Mouse (Mus musculus) MEL (cell line): ENCODE results near the gene Slc3a1. TPM values are rescaled to one million over a fixed set of nuclear protein-coding genes. Genes with fewer than 3 reads are reported as not detected.

Experiments
- DNase-seq: peaks from one replicate; pipeline ENCODE4 v3.0.0; 2011; ENCODE audit warnings: low read depth, low spot score
- H3K27ac ChIP-seq: 2 replicates; pipeline ENCODE4 v1.5.1; 2012; ENCODE audit warnings: low read depth, mild to moderate bottlenecking, control low read depth, low read length, moderate library complexity; ENCODE audit not compliant: control insufficient read depth
- H3K27me3 ChIP-seq, 2 experiments: fragments of 150-350 bp in 1 of 2; sonication (generic) in 1 of 2; 2 replicates each; pipeline ENCODE4 v1.6.1; 2012; ENCODE audit warnings: low read length in 2 of 2, mild to moderate bottlenecking in 2 of 2, improper control_type of control experiment in 1 of 2, moderate library complexity in 1 of 2; ENCODE audit not compliant: insufficient read depth in 2 of 2, control insufficient read depth in 1 of 2
- H3K36me3 ChIP-seq, 2 experiments: 2 replicates each; pipeline ENCODE4 v1.6.1; 2012 to 2014; ENCODE audit warnings: low read length in 2 of 2, improper control_type of control experiment in 1 of 2, inconsistent platforms in 1 of 2, mild to moderate bottlenecking in 1 of 2; ENCODE audit not compliant: insufficient read depth in 2 of 2, control insufficient read depth in 1 of 2
- H3K4me1 ChIP-seq, 2 experiments: fragments of 150-350 bp in 1 of 2; sonication (generic) in 1 of 2; 2 replicates each; pipeline ENCODE4 v1.6.1; 2012; ENCODE audit warnings: low read length in 2 of 2, improper control_type of control experiment in 1 of 2, mild to moderate bottlenecking in 1 of 2; ENCODE audit not compliant: insufficient read depth in 2 of 2, control insufficient read depth in 1 of 2
- H3K4me3 ChIP-seq, 2 experiments: fragments of 150-350 bp in 1 of 2; sonication (generic) in 1 of 2; 2 replicates each; pipeline ENCODE4 v1.5.1; 2012; ENCODE audit warnings: low read depth in 2 of 2, low read length in 2 of 2, mild to moderate bottlenecking in 2 of 2, moderate library complexity in 2 of 2, control low read depth in 1 of 2, improper control_type of control experiment in 1 of 2; ENCODE audit not compliant: control insufficient read depth in 1 of 2, insufficient read depth in 1 of 2
- H3K79me2 ChIP-seq: 2 replicates; pipeline ENCODE4 v1.6.1; 2012; ENCODE audit warnings: mild to moderate bottlenecking, low read length, moderate library complexity; ENCODE audit not compliant: control insufficient read depth, poor library complexity, insufficient read depth
- H3K9ac ChIP-seq: 2 replicates; pipeline ENCODE4 v1.6.1; 2012; ENCODE audit warnings: low read depth, mild to moderate bottlenecking, control low read depth, low read length, moderate library complexity; ENCODE audit not compliant: control insufficient read depth, poor library complexity, severe bottlenecking
- H3K9me3 ChIP-seq: fragments of 150-350 bp; sonication (generic); replicated peaks from 2 replicates; pipeline ENCODE4 v1.6.1; 2012; ENCODE audit warnings: mild to moderate bottlenecking, low read length, improper control_type of control experiment, moderate library complexity; ENCODE audit not compliant: insufficient read depth
- BHLHE40 ChIP-seq: IDR thresholded peaks from 2 replicates; pipeline ENCODE4 v1.6.1; 2012; ENCODE audit warnings: low read depth, mild to moderate bottlenecking, inconsistent platforms, low read length, improper control_type of control experiment, borderline replicate concordance
- CTCF ChIP-seq, 3 experiments: IDR thresholded peaks in 2 of 3; conservative IDR thresholded peaks in 1 of 3; 2 replicates each; pipeline ENCODE4 v1.5.1; 2011 to 2012; ENCODE audit warnings: low read length in 3 of 3, low read depth in 2 of 3, mild to moderate bottlenecking in 2 of 3, improper control_type of control experiment in 1 of 3, inconsistent platforms in 1 of 3, mixed read lengths in 1 of 3, moderate library complexity in 1 of 3; ENCODE audit not compliant: control insufficient read depth in 1 of 3, insufficient read depth in 1 of 3, poor library complexity in 1 of 3, severe bottlenecking in 1 of 3
- E2F4 ChIP-seq: IDR thresholded peaks from 2 replicates; pipeline ENCODE4 v1.6.1; 2011; ENCODE audit warnings: low read depth, low read length, improper control_type of control experiment, borderline replicate concordance
- ELF1 ChIP-seq: IDR thresholded peaks from 2 replicates; pipeline ENCODE4 v1.6.1; 2014; ENCODE audit warnings: low read depth, mild to moderate bottlenecking, inconsistent platforms, low read length, improper control_type of control experiment, moderate library complexity
- GATA1 ChIP-seq: IDR thresholded peaks from 2 replicates; pipeline ENCODE4 v1.6.1; 2011; ENCODE audit warnings: low read depth, low read length, improper control_type of control experiment
- HCFC1 ChIP-seq: IDR thresholded peaks from 2 replicates; pipeline ENCODE4 v1.6.1; 2012; ENCODE audit warnings: low read depth, mild to moderate bottlenecking, inconsistent platforms, low read length, improper control_type of control experiment, moderate library complexity
- JUND ChIP-seq: IDR thresholded peaks from 2 replicates; pipeline ENCODE4 v1.6.1; 2011; ENCODE audit warnings: low read depth, mild to moderate bottlenecking, improper control_type of control experiment, low read length
- KAT2A ChIP-seq: conservative IDR thresholded peaks from 2 replicates; pipeline ENCODE4 v1.6.1; 2012; ENCODE audit warnings: low read depth, low read length, improper control_type of control experiment, inconsistent platforms
- MAFK ChIP-seq: IDR thresholded peaks from 2 replicates; pipeline ENCODE4 v1.6.1; 2011; ENCODE audit warnings: low read depth, mild to moderate bottlenecking, low read length, improper control_type of control experiment, borderline replicate concordance
- MAX ChIP-seq: IDR thresholded peaks from 2 replicates; pipeline ENCODE4 v1.6.1; 2011; ENCODE audit warnings: low read length, improper control_type of control experiment
- MXI1 ChIP-seq: IDR thresholded peaks from 2 replicates; pipeline ENCODE4 v1.6.1; 2011; ENCODE audit warnings: mild to moderate bottlenecking, low read depth, low read length, improper control_type of control experiment
- MYB ChIP-seq: IDR thresholded peaks from 2 replicates; pipeline ENCODE4 v1.6.1; 2011; ENCODE audit warnings: mild to moderate bottlenecking, low read depth, low read length, improper control_type of control experiment
- MYC ChIP-seq: IDR thresholded peaks from 2 replicates; pipeline ENCODE4 v1.6.1; 2011; ENCODE audit warnings: low read depth, mild to moderate bottlenecking, low read length, improper control_type of control experiment, moderate library complexity
- NRF1 ChIP-seq: IDR thresholded peaks from 2 replicates; pipeline ENCODE4 v1.6.1; 2014; ENCODE audit warnings: low read depth, mild to moderate bottlenecking, inconsistent platforms, low read length, improper control_type of control experiment, moderate library complexity; ENCODE audit not compliant: poor library complexity, insufficient read depth, severe bottlenecking
- POLR2AphosphoS2 ChIP-seq: IDR thresholded peaks from 2 replicates; pipeline ENCODE4 v1.6.1; 2011; ENCODE audit warnings: low read length, improper control_type of control experiment
- RAD21 ChIP-seq: IDR thresholded peaks from 2 replicates; pipeline ENCODE4 v1.6.1; 2011; ENCODE audit warnings: mild to moderate bottlenecking, low read depth, low read length, improper control_type of control experiment
- SMC3 ChIP-seq: IDR thresholded peaks from 2 replicates; pipeline ENCODE4 v1.6.1; 2011; ENCODE audit warnings: low read depth, low read length, improper control_type of control experiment
- TAL1 ChIP-seq: IDR thresholded peaks from 2 replicates; pipeline ENCODE4 v1.6.1; 2012; ENCODE audit warnings: mild to moderate bottlenecking, inconsistent platforms, low read length, moderate library complexity, mixed read lengths
- TBP ChIP-seq: IDR thresholded peaks from 2 replicates; pipeline ENCODE4 v1.8.0; 2011; ENCODE audit warnings: low read depth, low read length, improper control_type of control experiment
- UBTF ChIP-seq: IDR thresholded peaks from 2 replicates; pipeline ENCODE4 v1.6.1; 2012; ENCODE audit warnings: low read depth, mild to moderate bottlenecking, inconsistent platforms, low read length, improper control_type of control experiment, moderate library complexity, borderline replicate concordance; ENCODE audit not compliant: insufficient read depth
- USF1 ChIP-seq: IDR thresholded peaks from 2 replicates; pipeline ENCODE4 v1.6.1; 2014; ENCODE audit warnings: low read depth, mild to moderate bottlenecking, inconsistent platforms, low read length, improper control_type of control experiment, moderate library complexity
- USF2 ChIP-seq, 2 experiments: IDR thresholded peaks; 2 replicates each; pipeline ENCODE4 v1.6.1; 2011 to 2012; ENCODE audit warnings: improper control_type of control experiment in 2 of 2, low read length in 2 of 2, borderline replicate concordance in 1 of 2, inconsistent platforms in 1 of 2, low read depth in 1 of 2, mild to moderate bottlenecking in 1 of 2; ENCODE audit not compliant: insufficient read depth in 1 of 2
- ZKSCAN1 ChIP-seq: IDR thresholded peaks from 2 replicates; pipeline ENCODE4 v1.6.1; 2012; ENCODE audit warnings: low read depth, mild to moderate bottlenecking, inconsistent platforms, low read length, improper control_type of control experiment, moderate library complexity
- ZNF384 ChIP-seq: IDR thresholded peaks from 2 replicates; pipeline ENCODE4 v1.6.1; 2012; ENCODE audit warnings: low read depth, mild to moderate bottlenecking, inconsistent platforms, low read length, improper control_type of control experiment
- polyA plus RNA-seq, 2 experiments: library from polyadenylated mRNA; stranded (reverse) in 1 of 2; unstranded in 1 of 2; fragments of >175 nt in 1 of 2; fragments of >200 nt in 1 of 2; gene quantifications; 2 replicates each; pipeline versions ENCODE4 v1.2.1 to v1.2.4; 2012; ENCODE audit warnings: low replicate concordance in 2 of 2, low read depth in 1 of 2; ENCODE audit not compliant: insufficient read length in 2 of 2, insufficient read depth in 1 of 2, missing spikeins in 1 of 2
- total RNA-seq: library from RNA; depleted of rRNA; stranded (reverse); fragments of 300-350 nt; gene quantifications from 2 replicates; pipeline ENCODE4 v1.2.3, GENCODE M21; 2012

Slc3a1 gene
- total and polyA plus RNA-seq, 3 experiments, result 0.08 TPM; not detected in 1

- peaks cover 0 to 13% of the 10 kb centered on the region in 2 experiments; a peak in 2 of 4 replicates for H3K36me3 ChIP-seq
- H3K4me3 ChIP-seq, result no peak overlapping the region
- no peak overlapping the region for H3K9ac ChIP-seq
- H3K4me1 ChIP-seq, result peaks cover 3 to 10% of the 10 kb centered on the region in 2 experiments; a peak in 2 of 4 replicates
- no peak for DNase-seq
- H3K27me3 ChIP-seq, result no peaks in the 10 kb centered on the region
- H3K27ac ChIP-seq, result no peak overlapping the region
- TF ChIP-seq MYC, result no peak
- no peak for TF ChIP-seq CTCF (IDR thresholded peaks at IDR 0.05 in 2 of 3, conservative IDR thresholded peaks at IDR 0.05 in 1 of 3; ENCODE audit: control insufficient read depth in 1 of 3, insufficient read depth in 1 of 3, low read depth in 2 of 3, low read length in 3 of 3, poor library complexity in 1 of 3, severe bottlenecking in 1 of 3)
- no peak for TF ChIP-seq USF2 (IDR thresholded peaks at IDR 0.05; ENCODE audit: borderline replicate concordance in 1 of 2, insufficient read depth in 1 of 2, low read depth in 1 of 2, low read length in 2 of 2)
- no peak for TF ChIP-seq MAX
- TF ChIP-seq TBP, result no peak
- TF ChIP-seq MAFK, result no peak
- no peak for TF ChIP-seq GATA1
- TF ChIP-seq RAD21, result no peak
- no peak for TF ChIP-seq JUND
- TF ChIP-seq USF1, result no peak
- no peaks in the 10 kb centered on the region for H3K79me2 ChIP-seq
- no peaks in the 10 kb centered on the region for H3K9me3 ChIP-seq
These were observed 72.1 kb downstream of the Slc3a1 start for GRCm38 (mm10) chr17:85100232-85100631.

GRCm38 (mm10) chr17:85101751-85102150, 73.6 kb downstream of the Slc3a1 start:
- TF ChIP-seq SMC3 (no peak), ZNF384 (no peak), ELF1 (no peak), KAT2A (no peak), RAD21 (no peak), UBTF (no peak), POLR2AphosphoS2 (no peak), ZKSCAN1 (no peak), MXI1 (no peak), JUND (no peak), HCFC1 (no peak), E2F4 (no peak), MYB (no peak), BHLHE40 (no peak), NRF1 (no peak), TAL1 (no peak)
- TF ChIP-seq, all 39 proteins: peak for 0
- no peak overlapping the region for H3K9ac ChIP-seq
- no peaks in the 10 kb centered on the region for H3K9me3 ChIP-seq
- H3K4me1 ChIP-seq, result peaks cover 3 to 10% of the 10 kb centered on the region in 2 experiments; a peak in 2 of 4 replicates
- DNase-seq, result no peak
- H3K27me3 ChIP-seq, result no peaks in the 10 kb centered on the region
- H3K27ac ChIP-seq, result no peak overlapping the region
- H3K36me3 ChIP-seq, result peaks cover 0 to 13% of the 10 kb centered on the region in 2 experiments; a peak in 2 of 4 replicates
- H3K4me3 ChIP-seq, result no peak overlapping the region
- H3K79me2 ChIP-seq, result no peaks in the 10 kb centered on the region
